Mouse (Mus musculus): ENCODE measurements at regions not wholly inside any gene's neighbourhood (a gene's known extent, or its start where the extent isn't known, plus 50 kb on each side); places are given as distances from the start of the nearest gene placed in this dataset.

DNA sequence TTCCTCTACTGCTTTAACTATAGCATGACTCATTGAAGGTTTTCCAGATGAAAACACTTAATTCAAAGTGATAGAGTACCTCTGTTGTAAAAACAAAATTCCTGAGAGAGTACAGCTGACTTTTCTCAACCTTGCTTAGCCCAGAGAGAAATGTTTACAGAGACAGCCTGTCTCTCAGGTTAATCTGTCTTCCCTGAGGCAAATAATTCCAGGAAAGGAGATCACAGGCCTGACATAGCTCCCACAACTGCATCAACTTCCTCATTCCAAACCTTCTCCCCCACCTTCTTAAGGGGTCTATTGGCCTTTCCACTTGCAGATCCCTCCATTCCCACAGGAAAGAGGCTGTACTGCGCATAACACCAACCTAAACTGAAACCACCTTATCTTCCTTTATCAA lies 586.1 kb upstream of the Impad1 start:
- DNase-seq = no peak
- intact Hi-C loops (cut with DNase I) = no loop called here

- DNase-seq = no peak
- intact Hi-C loops (cut with DNase I) = no loop called here
Observed at GRCm38 (mm10) chr4:5358274-5358673, 565.1 kb upstream of the Impad1 start.

GRCm38 (mm10) chr4:5346226-5346625 lies 553.1 kb upstream of the Impad1 start:
- intact Hi-C loops (cut with DNase I) = no loop called here
- DNase-seq = peak; percentile 51 to 61

DNA sequence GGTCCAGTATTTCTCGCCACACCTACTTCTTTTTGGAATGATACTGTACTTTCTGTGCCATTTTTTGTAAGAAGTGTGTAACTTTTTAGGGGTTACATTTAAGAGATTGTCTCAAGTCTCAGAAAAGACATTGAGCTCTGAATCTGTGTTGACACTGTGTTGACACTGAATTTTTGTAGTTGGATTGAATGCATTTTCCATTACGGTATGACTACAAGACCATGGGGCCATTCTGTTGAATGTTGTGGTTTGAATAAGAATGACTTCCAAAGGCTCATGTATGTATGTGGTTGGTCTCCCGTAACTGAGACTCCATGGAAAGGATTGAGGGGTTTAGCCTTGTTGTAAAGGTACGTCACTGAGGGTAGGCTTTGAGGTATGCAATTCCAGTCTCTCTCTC lies 551.6 kb upstream of the Impad1 start:
- intact Hi-C loops (cut with DNase I) = no loop called here

DNA sequence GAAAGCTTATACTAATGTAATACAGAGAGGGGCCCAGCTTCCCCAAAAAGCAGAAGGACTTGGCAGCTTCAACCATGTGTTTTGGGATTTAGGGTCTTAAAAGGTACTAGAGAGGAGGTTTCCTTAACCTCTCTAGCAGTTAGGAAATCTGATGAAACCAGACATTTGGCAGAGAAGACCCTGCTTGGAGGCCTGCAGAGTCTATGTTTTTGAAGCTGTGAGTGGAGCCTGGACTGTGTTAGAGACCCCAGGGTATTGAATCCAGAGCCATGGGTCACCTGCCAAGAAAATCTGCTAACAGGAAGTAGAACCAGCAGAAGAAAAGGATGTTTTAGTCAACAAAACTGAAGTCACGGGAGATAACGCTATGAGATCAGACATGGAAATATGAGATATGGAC lies 551.2 kb upstream of the Impad1 start:
- intact Hi-C loops (cut with DNase I) = no loop called here
- peak; percentile 32 to 62 for DNase-seq

More for the DNA sequence above, 551.6 kb upstream of the Impad1 start:
- no peak for DNase-seq

GRCm38 (mm10) chr4:5337158-5337896 lies 544.2 kb upstream of the Impad1 start:
- intact Hi-C loops (cut with DNase I) = no loop called here
- no peak for DNase-seq

DNA sequence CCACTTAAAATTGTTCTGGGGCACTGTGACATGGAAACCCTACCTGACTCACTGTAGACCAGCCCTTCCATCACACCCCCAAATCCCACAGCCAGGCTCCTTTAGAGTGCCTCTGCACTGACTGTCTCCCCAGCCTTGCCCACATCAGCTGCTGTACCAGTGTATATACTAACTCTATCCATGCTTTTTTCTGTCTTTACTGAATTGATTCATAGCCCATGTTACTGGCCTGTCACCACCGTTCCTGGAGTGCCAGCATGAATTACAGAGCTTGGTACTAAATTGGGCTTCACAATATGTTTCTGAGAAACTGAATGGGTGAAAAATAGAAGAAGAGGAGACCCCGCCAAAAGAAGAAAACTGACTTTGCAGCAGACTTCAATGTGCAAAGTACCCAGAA lies 541.9 kb upstream of the Impad1 start:
- intact Hi-C loops (cut with DNase I) = no loop called here
- no peak for DNase-seq

GRCm38 (mm10) chr4:5328497-5329194 lies 535.5 kb upstream of the Impad1 start:
- no peak for DNase-seq
- intact Hi-C loops (cut with DNase I) = no loop called here

- intact Hi-C loops (cut with DNase I) = no loop called here
Observed at GRCm38 (mm10) chr4:5327171-5327661, 534.1 kb upstream of the Impad1 start.

GRCm38 (mm10) chr4:5301461-5301860 lies 508.3 kb upstream of the Impad1 start:
- intact Hi-C loops (cut with DNase I) = no loop called here

More at GRCm38 (mm10) chr4:5327171-5327661, 534.1 kb upstream of the Impad1 start:
- no peak for DNase-seq

DNA sequence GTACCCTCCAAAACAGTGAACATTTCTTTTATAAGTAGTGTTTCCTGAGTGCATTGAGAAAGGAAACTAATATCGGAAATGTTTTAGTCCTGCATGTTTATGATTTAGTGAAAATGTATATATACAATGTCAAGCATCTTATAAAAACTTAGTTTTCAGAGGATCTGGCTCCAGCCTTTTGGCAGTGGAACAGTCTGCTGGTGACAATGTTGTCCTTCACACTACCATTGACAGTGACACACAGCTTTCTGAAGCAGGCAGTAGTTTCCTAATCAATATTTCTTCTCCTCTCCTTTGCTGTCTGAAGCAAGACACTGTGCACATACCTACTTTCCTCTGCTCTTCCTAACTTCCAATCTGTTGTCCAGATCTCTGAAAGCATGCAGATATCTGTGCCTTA lies 507.9 kb upstream of the Impad1 start:
- intact Hi-C loops (cut with DNase I) = no loop called here
- no peak for DNase-seq

More at GRCm38 (mm10) chr4:5301461-5301860, 508.3 kb upstream of the Impad1 start:
- no peak for DNase-seq

GRCm38 (mm10) chr4:5299208-5299607 lies 506.1 kb upstream of the Impad1 start:
- DNase-seq = no peak
- intact Hi-C loops (cut with DNase I) = no loop called here

DNA sequence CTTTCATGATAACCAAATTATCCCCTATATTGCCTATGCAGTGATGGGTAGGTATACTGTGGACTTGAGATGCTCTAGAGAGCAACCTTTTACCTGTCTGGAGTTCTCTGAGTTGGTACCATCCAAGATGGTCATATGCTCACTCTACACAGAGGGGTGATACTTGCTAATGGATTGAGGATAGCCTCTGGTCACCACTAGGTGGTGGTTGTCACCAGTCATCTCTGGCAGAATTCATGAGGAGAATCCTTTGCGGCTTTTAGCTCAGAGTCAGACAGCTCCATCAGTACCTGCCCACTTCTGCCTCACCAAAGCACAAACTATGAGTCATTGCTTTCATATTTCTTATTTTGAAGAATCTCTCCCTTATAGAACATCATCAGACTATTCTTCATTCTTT lies 500.9 kb upstream of the Impad1 start:
- intact Hi-C loops (cut with DNase I) = no loop called here
- no peak for DNase-seq

DNA sequence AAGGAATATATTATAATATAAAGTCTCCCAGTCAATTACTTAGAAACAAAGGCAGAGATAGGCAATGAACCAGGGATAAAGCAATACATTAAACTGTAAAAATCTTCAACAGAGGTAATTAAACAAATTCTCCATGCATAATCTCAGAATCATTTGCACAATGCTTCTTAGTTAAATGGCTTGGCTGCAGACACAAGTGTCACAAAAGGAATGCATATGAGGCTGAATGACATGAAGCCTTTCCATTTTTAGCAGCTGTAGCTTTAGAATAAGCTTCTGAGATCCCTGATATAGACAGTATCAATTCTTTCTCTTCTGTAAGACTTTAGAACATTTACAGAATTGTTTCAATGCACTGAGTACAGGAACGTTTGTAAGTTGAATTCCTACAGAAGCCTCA lies 483.0 kb upstream of the Impad1 start:
- intact Hi-C loops (cut with DNase I) = no loop called here
- no peak for DNase-seq
